Comparison of ENCODE assay signal across 8 mouse cellular contexts in the genomic region with DNA sequence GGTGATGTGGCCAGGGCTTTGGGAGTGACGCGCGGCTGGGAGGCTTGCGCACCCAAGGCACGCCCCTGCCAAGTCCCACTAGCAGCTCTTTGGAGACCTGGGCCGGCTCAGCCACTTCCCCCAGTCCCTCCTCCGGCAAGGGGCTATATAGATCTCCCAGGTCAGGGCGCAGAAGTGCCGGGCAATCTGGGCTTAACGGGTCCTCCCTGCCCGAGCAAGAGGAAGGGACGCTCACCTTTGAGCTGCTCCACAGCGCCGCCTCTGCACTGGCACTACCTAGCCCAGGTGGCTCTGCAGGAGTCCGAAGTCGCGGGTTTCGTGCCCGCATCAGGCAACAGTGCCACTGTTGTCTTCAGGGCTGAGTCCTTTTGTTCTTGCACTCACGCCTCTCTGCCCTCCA. TPM values are rescaled to one million over a fixed set of nuclear protein-coding genes. Genes with fewer than 3 reads are reported as not detected.
A peak's percentile ranks its signal among the peaks of the same experiment; 100 is the strongest.
DNase-seq lines count a peak whose midpoint lies in the region; ATAC-seq lines count a peak whose summit lies in the region.

Ucp1 (plus strand) TSS at position 177 of the 400 bp plus-strand sequence.

- H3K27me3 ChIP-seq in liver, embryonic 11.5 days (replicated peaks; ENCODE audit: control insufficient read depth, insufficient read depth, low read length), result peaks cover 21% of the 10 kb centered on the region
- 0 out of 2 replicates have a peak, but pooled peaks cover 2% of the 10 kb centered on the region for H3K27me3 ChIP-seq in forebrain, embryonic 15.5 days
- H3K27me3 ChIP-seq in limb, embryonic 13.5 days, result peaks cover 39% of the 10 kb centered on the region

- WGBS in liver, embryonic 11.5 days, result 3% methylated on average over 20 of the region's 20 CpGs
- WGBS in forebrain, embryonic 15.5 days, result 3% methylated on average over 20 of the region's 20 CpGs
- WGBS in limb, embryonic 13.5 days, result 4% methylated on average over 20 of the region's 20 CpGs

- H3K9ac ChIP-seq in liver, embryonic 11.5 days (ENCODE audit: low read depth, low read length), result no peak within 1 kb of the TSS
- H3K9ac ChIP-seq in forebrain, embryonic 15.5 days (replicated peaks), result no peak within 1 kb of the TSS
- peak within 1 kb of the TSS; percentile 39; the same call in 1 of the 2 replicates for H3K9ac ChIP-seq in limb, embryonic 13.5 days

- peaks cover 3% of the 10 kb centered on the region; the same call in 1 of the 2 replicates for H3K4me1 ChIP-seq in liver, embryonic 11.5 days (replicated peaks; ENCODE audit: control insufficient read depth, insufficient read depth, low read length)
- peaks cover 8% of the 10 kb centered on the region; the same call in 1 of the 2 replicates for H3K4me1 ChIP-seq in forebrain, embryonic 15.5 days
- H3K4me1 ChIP-seq in limb, embryonic 13.5 days, result peaks cover 6% of the 10 kb centered on the region

- H3K36me3 ChIP-seq in liver, embryonic 11.5 days (ENCODE audit: control insufficient read depth, insufficient read depth, low read length), result no peaks in the 10 kb centered on the region
- no peaks in the 10 kb centered on the region for H3K36me3 ChIP-seq in forebrain, embryonic 15.5 days
- no peaks in the 10 kb centered on the region for H3K36me3 ChIP-seq in limb, embryonic 13.5 days

- ATAC-seq in liver, embryonic 11.5 days (replicated peaks; ENCODE audit: low FRiP score), result no peak
- ATAC-seq in forebrain, embryonic 15.5 days (replicated peaks), result no peak
- no peak for ATAC-seq in limb, embryonic 13.5 days (ENCODE audit: low FRiP score, low read depth)
- ATAC-seq in erythroblast, adult 5-6 weeks (replicated peaks; ENCODE audit: low FRiP score, poor library complexity, severe bottlenecking), result no peak

- no peaks in the 10 kb centered on the region for H3K9me3 ChIP-seq in liver, embryonic 11.5 days (ENCODE audit: control insufficient read depth, low read length)
- H3K9me3 ChIP-seq in forebrain, embryonic 15.5 days, result no peaks in the 10 kb centered on the region
- no peaks in the 10 kb centered on the region for H3K9me3 ChIP-seq in limb, embryonic 13.5 days

- DNase-seq in liver, embryonic 11.5 days (ENCODE audit: low spot score), result no peak
- DNase-seq in liver, result no peak
- DNase-seq in adrenal gland, postnatal 14 days, result peak; percentile 74
- DNase-seq in layer of hippocampus, postnatal 10 days (ENCODE audit: low spot score in 2 of 2), result no peak
- DNase-seq in layer of hippocampus, postnatal 36 days, result no peak

- H3K27ac ChIP-seq in liver, embryonic 11.5 days (ENCODE audit: low read depth, low read length), result no peak within 1 kb of the TSS
- H3K27ac ChIP-seq in forebrain, embryonic 15.5 days (replicated peaks), result no peak within 1 kb of the TSS
- no peak within 1 kb of the TSS for H3K27ac ChIP-seq in limb, embryonic 13.5 days

- H3K4me3 ChIP-seq in liver, embryonic 11.5 days (ENCODE audit: low read depth, low read length), result peak within 1 kb of the TSS; percentile 10; the same call in 1 of the 2 replicates
- peak within 1 kb of the TSS; percentile 2 for H3K4me3 ChIP-seq in forebrain, embryonic 15.5 days
- H3K4me3 ChIP-seq in limb, embryonic 13.5 days, result peak within 1 kb of the TSS; percentile 39

- peak within 1 kb of the TSS; percentile 36 for H3K4me2 ChIP-seq in liver, embryonic 11.5 days
- H3K4me2 ChIP-seq in forebrain, embryonic 15.5 days (replicated peaks), result peak within 1 kb of the TSS; percentile 40
- H3K4me2 ChIP-seq in limb, embryonic 13.5 days (replicated peaks), result peak within 1 kb of the TSS; percentile 69

RNA-seq across cellular contexts. Expression of gene Ucp1, which starts in this region (rescaled TPM):
- not detected in 2 replicates for polyA plus RNA-seq in liver, embryonic 11.5 days (2014; fragmentation: Nextera tagmentation; extraction: Ambion mirVana)
- total RNA-seq in adrenal gland, postnatal 14 days (2021), result 2,717 and 3,191 TPM in 2 replicates
- polyA plus RNA-seq in forebrain, embryonic 15.5 days (2015; fragmentation: Nextera tagmentation; extraction: Ambion mirVana), result 0.18 and 0.23 TPM in 2 replicates
- not detected in 2 replicates for polyA plus RNA-seq in limb, embryonic 13.5 days (2015; fragmentation: Nextera tagmentation; extraction: Ambion mirVana)
- total RNA-seq in erythroblast, adult 5-6 weeks (2015; ENCODE audit: low replicate concordance), result not detected in 2 replicates
- total RNA-seq in erythroblast, adult 5-6 weeks (2017; ENCODE audit: low replicate concordance), result not detected in 2 replicates
- total RNA-seq in layer of hippocampus, postnatal 10 days (2021), result not detected
- not detected for total RNA-seq in layer of hippocampus, postnatal 36 days (2021)

Comparison
In these comparisons a context has a peak if more than half of its experiments do, and no peak if none do; other contexts are left out.
1. RNA of gene Ucp1 (total RNA-seq): 2,717 to 3,191 TPM in adrenal gland, postnatal 14 days; not detected in layer of hippocampus, postnatal 36 days, not detected in layer of hippocampus, postnatal 10 days and not detected in erythroblast, adult 5-6 weeks; every median in the first group is over 1,000 times any median in the second.
2. Peak in every context shown above with its lines, with median percentiles within 50 percentile points of each other: H3K4me2 ChIP-seq and H3K4me3 ChIP-seq.